Mouse (Mus musculus) erythroblast, embryonic 14.5 days (primary cell): ENCODE data around the gene Acot3. TPM values are rescaled to one million over a fixed set of nuclear protein-coding genes. Genes with fewer than 3 reads are reported as not detected.
"Not testable (repeated sequence)": the region's sequence is repeated elsewhere in the genome, so short reads cannot be mapped to it uniquely, and the experiment has no call there.

Experiments used
- H3K27me3 ChIP-seq: 2 replicates; pipeline ENCODE4 v1.6.1; 2012; ENCODE audit warnings: inconsistent platforms; ENCODE audit not compliant: control insufficient read depth
- H3K36me3 ChIP-seq: 2 replicates; pipeline ENCODE4 v1.6.1; 2012; ENCODE audit warnings: mild to moderate bottlenecking, inconsistent platforms; ENCODE audit not compliant: control insufficient read depth
- H3K4me1 ChIP-seq: 2 replicates; pipeline ENCODE4 v1.6.1; 2012; ENCODE audit warnings: inconsistent platforms; ENCODE audit not compliant: control insufficient read depth
- H3K4me3 ChIP-seq: replicated peaks from 2 replicates; pipeline ENCODE3; 2012; ENCODE audit warnings: moderate library complexity, mild to moderate bottlenecking, inconsistent platforms
- H3K9me3 ChIP-seq: 2 replicates; pipeline ENCODE4 v1.6.1; 2012; ENCODE audit warnings: low read length, inconsistent platforms, mixed read lengths; ENCODE audit not compliant: control insufficient read depth
- GATA1 ChIP-seq: IDR thresholded peaks from 2 replicates; pipeline ENCODE4 v1.6.1; 2012; ENCODE audit warnings: low read length, inconsistent platforms, mixed read lengths
- TAL1 ChIP-seq: IDR thresholded peaks from 3 replicates; pipeline ENCODE4 v1.6.1; 2012; ENCODE audit warnings: low read length, inconsistent platforms, mixed read lengths
- polyA plus RNA-seq: library from polyadenylated mRNA; stranded (reverse); fragments of >175 nt; gene quantifications from 2 replicates; pipeline ENCODE4 v1.2.3, GENCODE M21; 2012

Gene Acot3
- polyA plus RNA-seq, 1 experiment: 0.02 TPM

DNA sequence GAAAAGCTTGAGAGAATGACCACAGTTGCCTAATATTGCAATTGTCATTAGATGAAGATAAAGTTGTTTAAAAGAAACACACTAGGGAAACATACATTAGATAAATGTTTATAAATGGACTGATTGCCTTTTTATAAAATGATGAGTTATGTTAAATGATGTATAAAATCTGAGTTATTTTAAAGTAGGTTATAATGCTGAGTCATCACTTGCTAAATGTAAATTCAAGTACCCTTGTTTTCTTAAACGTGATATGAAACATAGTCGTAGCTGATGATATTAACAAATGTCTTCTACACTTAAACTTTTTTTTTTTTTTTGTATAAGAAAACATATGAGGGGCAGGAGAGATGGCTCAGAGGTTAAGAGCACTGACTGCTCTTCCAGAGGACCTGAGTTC, 11.9 kb downstream of the Acot3 start:
- no peaks in the 10 kb centered on the region for H3K36me3 ChIP-seq
- H3K9me3 ChIP-seq: no peaks in the 10 kb centered on the region
- no peak for TF ChIP-seq GATA1
- TF ChIP-seq TAL1: no peak
- no peaks in the 10 kb centered on the region for H3K4me1 ChIP-seq
- H3K4me3 ChIP-seq: no peak overlapping the region
- peaks cover 16% of the 10 kb centered on the region for H3K27me3 ChIP-seq

DNA sequence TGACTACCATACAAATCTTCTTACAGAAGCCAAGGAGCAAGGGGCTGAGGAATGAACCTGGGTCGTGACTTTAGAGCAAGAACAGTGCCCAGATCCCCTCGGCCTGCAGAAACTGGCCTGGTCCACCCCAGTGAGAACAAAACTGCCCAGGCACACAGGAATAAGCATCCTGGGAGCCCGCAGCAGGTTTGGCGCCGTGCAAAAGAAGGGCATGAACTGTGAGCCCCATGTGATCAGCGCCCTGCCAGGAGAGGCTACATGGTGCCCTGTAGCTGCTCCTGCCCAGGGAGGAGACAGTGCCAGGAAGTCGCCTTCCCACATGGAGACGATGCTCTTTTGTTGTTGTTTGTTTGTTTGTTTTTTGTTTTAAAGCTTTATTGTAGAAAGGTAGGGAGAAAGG, 12.7 kb downstream of the Acot3 start:
- no peaks in the 10 kb centered on the region for H3K36me3 ChIP-seq
- no peak overlapping the region for H3K4me3 ChIP-seq

DNA sequence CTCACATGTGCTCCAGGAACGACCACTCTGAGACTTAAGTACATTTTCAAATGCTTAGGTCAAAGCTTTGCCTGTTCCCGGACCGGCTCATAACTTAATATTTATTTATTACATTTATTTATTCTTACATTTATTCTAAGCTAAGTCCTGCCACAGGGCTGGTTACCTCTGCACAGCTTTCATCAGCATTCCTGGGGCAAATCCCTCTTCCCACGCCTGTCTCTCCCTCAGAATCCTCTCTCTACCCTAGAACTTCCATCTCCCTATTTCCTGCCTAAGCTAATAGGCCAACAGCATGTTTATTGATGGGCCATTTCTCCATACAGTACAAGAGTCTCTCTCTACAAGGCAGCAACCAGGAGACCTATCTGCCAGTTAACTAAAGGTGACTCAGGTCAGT, 15.8 kb downstream of the Acot3 start:
- TF ChIP-seq TAL1 (no peak), GATA1 (no peak)
- peaks cover 44% of the 10 kb centered on the region for H3K27me3 ChIP-seq

More for the DNA sequence above, 12.7 kb downstream of the Acot3 start:
- Histone ChIP-seq H3K4me1 (no peaks in the 10 kb centered on the region), H3K27me3 (peaks cover 24% of the 10 kb centered on the region), H3K9me3 (no peaks in the 10 kb centered on the region)
- no peak for TF ChIP-seq TAL1
- no peak for TF ChIP-seq GATA1

DNA sequence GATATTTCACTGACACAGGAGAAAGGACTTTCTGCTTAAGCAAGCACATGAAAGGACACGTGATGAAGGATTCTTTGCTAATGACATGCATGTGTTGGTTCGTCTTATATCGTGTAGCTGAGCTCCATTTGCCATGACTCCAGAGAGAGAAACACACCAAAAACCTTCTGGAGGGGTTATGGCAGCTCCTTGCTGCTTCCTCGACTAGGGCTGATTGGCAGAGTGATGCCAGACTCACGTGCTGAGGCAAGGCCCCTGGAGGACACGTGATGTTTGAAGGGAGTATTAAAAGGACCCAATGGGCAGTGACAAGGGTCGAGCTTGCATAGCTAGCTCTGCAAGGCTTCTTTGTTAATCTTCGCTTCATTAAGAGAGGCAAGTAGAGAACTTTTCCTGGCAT, 16.4 kb downstream of the Acot3 start:
- Histone ChIP-seq H3K4me3 (no peak overlapping the region), H3K9me3 (no peaks in the 10 kb centered on the region), H3K27me3 (peaks cover 44% of the 10 kb centered on the region), H3K36me3 (no peaks in the 10 kb centered on the region), H3K4me1 (no peaks in the 10 kb centered on the region)
- TF ChIP-seq GATA1: no peak
- TF ChIP-seq TAL1: no peak

More for the DNA sequence above, 15.8 kb downstream of the Acot3 start:
- H3K4me3 ChIP-seq: no peak overlapping the region
- H3K36me3 ChIP-seq: no peaks in the 10 kb centered on the region
- no peaks in the 10 kb centered on the region for H3K4me1 ChIP-seq
- H3K9me3 ChIP-seq: no peaks in the 10 kb centered on the region

DNA sequence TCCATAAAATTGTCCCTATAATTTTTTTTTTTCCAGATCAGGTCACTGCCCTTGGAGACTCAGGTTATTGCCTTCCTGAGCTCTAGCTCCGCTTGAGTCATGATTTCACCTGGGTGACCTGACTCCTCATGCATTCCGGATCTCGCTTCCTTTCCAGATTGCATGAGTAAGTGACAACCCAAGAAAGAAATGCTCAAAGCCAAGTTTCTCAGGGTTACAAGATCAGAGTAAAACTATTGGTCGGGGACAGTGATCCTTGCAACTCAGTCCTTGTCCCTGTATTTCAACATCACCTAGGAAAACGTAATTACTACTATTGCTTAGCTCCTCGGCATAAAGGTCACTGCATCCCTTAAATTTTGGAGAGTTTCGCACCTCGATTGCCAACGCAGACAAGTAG, 17.0 kb downstream of the Acot3 start, which contains the start of gene Acot5:
Gene Acot5 (plus strand): TSS at position 340 of the 400 bp plus-strand sequence.
- Histone ChIP-seq H3K4me1 (no peaks in the 10 kb centered on the region), H3K4me3 (no peak within 1 kb of the TSS), H3K36me3 (no peaks in the 10 kb centered on the region), H3K9me3 (no peaks in the 10 kb centered on the region), H3K27me3 (peaks cover 44% of the 10 kb centered on the region)
- TF ChIP-seq TAL1 (no peak), GATA1 (no peak)

DNA sequence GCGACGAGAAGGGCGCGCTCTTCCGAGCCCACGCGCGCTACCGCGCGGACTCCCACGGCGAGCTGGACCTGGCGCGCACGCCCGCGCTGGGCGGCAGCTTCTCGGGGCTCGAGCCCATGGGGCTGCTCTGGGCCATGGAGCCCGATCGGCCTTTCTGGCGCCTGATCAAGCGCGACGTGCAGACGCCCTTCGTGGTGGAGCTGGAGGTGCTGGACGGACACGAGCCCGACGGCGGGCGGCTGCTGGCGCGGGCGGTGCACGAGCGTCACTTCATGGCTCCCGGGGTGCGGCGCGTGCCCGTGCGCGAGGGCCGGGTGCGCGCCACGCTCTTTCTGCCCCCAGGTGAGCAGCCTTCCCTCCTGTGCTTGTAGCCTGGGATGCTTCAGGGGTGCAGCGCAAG, 17.6 kb downstream of the Acot3 start:
- not testable (repeated sequence) for H3K4me1 ChIP-seq, H3K4me3 ChIP-seq
- peaks cover 44% of the 10 kb centered on the region for H3K27me3 ChIP-seq

DNA sequence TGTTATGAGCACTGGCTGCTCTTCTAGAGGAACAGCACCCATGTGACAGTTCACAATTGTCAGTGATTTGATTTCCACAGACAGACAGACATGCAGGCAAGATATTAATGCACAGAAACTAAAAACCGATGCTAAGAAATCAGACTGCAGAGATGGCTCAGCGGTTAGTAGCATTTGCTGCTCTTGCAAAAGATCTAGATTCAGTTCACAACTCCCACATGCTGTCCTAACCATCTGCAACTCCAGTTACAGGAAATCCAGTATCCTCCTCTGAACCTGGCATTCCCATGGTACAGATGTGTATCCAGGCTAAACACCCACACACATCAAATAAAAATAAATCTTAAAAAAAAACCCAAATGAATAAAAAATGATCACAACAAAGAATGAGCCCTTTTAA, 19.8 kb downstream of the Acot3 start:
- Histone ChIP-seq H3K4me1 (no peaks in the 10 kb centered on the region), H3K4me3 (no peak overlapping the region), H3K36me3 (no peaks in the 10 kb centered on the region), H3K27me3 (peaks cover 44% of the 10 kb centered on the region), H3K9me3 (no peaks in the 10 kb centered on the region)
- TF ChIP-seq GATA1: no peak
- no peak for TF ChIP-seq TAL1

More for the DNA sequence above, 17.6 kb downstream of the Acot3 start:
- H3K9me3 ChIP-seq, H3K36me3 ChIP-seq: not testable (repeated sequence)

DNA sequence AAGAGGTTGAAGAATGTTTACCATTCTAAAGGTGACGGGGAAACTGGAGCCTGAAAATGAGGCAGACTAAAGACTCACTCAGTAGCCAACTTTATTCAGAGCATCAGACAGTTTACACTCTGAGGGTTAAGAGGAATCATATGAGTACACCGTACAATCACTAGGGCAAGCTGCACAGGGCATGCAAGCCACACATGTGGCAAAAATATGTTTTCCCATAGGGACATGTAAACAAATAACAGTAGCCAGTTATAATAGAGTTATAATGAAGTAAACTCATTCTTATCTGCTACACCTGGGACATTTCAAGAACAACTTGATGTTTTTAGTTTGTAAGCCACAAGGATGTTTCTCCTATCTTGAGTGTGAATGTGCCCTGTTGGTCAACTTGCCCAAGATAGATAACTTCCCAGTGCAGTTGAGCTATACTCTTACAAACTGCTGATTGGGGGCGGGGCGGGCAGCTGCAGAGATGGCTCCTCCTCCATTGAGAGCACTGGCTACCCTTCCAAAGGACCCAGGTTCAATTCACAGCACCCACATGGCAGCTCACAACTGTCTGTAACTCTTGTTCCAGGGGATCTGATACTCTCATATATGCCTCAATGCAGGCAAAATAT, 25.5 kb downstream of the Acot3 start:
- Histone ChIP-seq H3K36me3 (no peaks in the 10 kb centered on the region), H3K4me3 (no peak overlapping the region), H3K9me3 (no peaks in the 10 kb centered on the region), H3K4me1 (no peaks in the 10 kb centered on the region), H3K27me3 (no peaks in the 10 kb centered on the region)
- no peak for TF ChIP-seq TAL1
- no peak for TF ChIP-seq GATA1

DNA sequence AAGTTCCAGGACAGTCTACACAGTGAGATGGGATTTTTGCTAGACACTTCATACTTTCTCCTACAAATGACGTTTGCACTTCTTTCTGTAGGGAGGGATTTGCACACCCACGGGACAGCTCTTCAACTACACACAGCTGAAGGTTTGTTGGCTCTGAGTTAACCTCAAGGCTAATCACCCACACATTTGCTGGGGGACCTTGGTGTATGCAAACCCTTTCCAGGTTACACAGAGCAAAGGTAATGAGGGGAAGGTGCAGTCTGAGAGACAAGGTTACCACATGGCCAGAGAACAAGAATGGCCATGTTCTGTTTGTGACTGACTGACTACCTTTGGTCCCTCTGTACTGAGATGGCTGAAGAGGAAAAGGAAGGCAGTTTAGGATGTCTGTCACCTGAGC, 31.9 kb downstream of the Acot3 start:
- no peak for TF ChIP-seq TAL1
- TF ChIP-seq GATA1: no peak
- H3K4me1 ChIP-seq: no peaks in the 10 kb centered on the region

DNA sequence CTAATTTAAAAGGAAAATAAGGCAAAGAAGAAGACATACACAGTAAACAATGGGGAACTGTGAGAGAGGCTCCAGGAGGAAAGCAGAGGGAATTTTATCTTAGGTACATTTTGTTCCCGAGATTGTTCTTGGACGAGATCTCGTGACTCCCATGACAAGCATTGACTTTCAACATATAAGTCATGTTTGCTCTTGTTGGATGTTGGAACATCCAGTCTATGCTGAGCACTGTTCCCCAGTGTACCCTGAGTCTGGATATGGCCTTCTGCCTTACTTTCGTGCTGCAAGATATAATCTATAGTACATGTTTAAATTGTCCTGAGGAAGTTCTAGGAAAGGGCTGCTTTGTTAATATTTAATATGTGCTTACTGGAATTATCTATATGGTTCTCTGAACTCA, 32.6 kb downstream of the Acot3 start:
- Histone ChIP-seq H3K4me1 (no peaks in the 10 kb centered on the region), H3K9me3 (peaks cover 6% of the 10 kb centered on the region), H3K27me3 (no peaks in the 10 kb centered on the region), H3K4me3 (no peak overlapping the region), H3K36me3 (no peaks in the 10 kb centered on the region)
- TF ChIP-seq TAL1 (no peak), GATA1 (no peak)

More for the DNA sequence above, 31.9 kb downstream of the Acot3 start:
- Histone ChIP-seq H3K9me3 (peaks cover 3% of the 10 kb centered on the region), H3K36me3 (no peaks in the 10 kb centered on the region), H3K4me3 (no peak overlapping the region), H3K27me3 (no peaks in the 10 kb centered on the region)

DNA sequence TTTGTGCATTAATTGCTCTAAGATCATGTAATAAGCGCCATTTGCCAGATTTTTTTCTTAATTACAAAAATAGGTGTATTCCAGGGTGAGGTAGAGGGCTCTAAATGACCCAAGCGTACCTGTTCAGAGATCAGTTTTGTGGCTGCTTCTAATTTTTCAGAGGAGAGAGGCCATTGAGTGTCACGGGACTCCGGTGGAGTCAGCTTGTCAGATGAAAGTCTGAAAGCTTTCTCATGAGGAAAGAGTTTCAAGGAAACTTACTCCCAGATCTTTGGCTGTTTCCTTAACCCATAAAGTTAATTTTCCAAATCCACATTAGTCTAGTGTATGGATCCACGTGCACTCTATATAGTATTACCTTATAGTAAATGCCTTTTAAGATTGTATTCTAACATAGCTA, 42.7 kb downstream of the Acot3 start:
- not testable (repeated sequence) for H3K27me3 ChIP-seq, H3K4me3 ChIP-seq, H3K36me3 ChIP-seq, H3K4me1 ChIP-seq
- H3K9me3 ChIP-seq: peaks cover 26% of the 10 kb centered on the region
